Mouse (Mus musculus) olfactory bulb, adult 2 months (tissue): ENCODE results near the gene Ap4b1. TPM values are rescaled to one million over a fixed set of nuclear protein-coding genes. Genes with fewer than 3 reads are reported as not detected.

Experiments
- H3K27ac ChIP-seq: fragments of 200-500 bp; 2 replicates; pipeline ENCODE4 v1.5.1; 2012; ENCODE audit warnings: low read depth, low read length; ENCODE audit not compliant: insufficient read depth
- H3K4me1 ChIP-seq: fragments of 200-500 bp; 2 replicates; pipeline ENCODE4 v1.6.1; 2012; ENCODE audit warnings: low read length; ENCODE audit not compliant: control insufficient read depth, insufficient read depth
- H3K4me3 ChIP-seq: fragments of 200-500 bp; 2 replicates; pipeline ENCODE4 v1.5.1; 2012; ENCODE audit warnings: mild to moderate bottlenecking, low read depth, low read length, moderate library complexity; ENCODE audit not compliant: insufficient read depth
- CTCF ChIP-seq: fragments of 200-500 bp; IDR thresholded peaks from 2 replicates; pipeline ENCODE4 v1.5.1; 2012; ENCODE audit warnings: low read depth, mild to moderate bottlenecking, low read length, moderate library complexity; ENCODE audit not compliant: insufficient read depth
- POLR2A ChIP-seq: fragments of 200-500 bp; IDR thresholded peaks from 2 replicates; pipeline ENCODE4 v1.6.1; 2012; ENCODE audit warnings: mild to moderate bottlenecking, low read depth, low read length, moderate library complexity; ENCODE audit not compliant: insufficient read depth
- WGBS: fragments of 180-500 bp; shearing (Covaris S2); methylation state at CpG from one replicate; pipeline ENCODE4 v1.1.7; 2018; 5-methylcytosine and 5-hydroxymethylcytosine counted together
- polyA plus RNA-seq: library from polyadenylated mRNA; stranded (reverse); fragments of >200 nt; gene quantifications from 2 replicates; pipeline ENCODE4 v1.2.4, GENCODE M21; 2012; ENCODE audit warnings: low replicate concordance; ENCODE audit not compliant: missing spikeins, insufficient read depth, insufficient read length

Gene Ap4b1
- polyA plus RNA-seq, 1 experiment: not detected

DNA sequence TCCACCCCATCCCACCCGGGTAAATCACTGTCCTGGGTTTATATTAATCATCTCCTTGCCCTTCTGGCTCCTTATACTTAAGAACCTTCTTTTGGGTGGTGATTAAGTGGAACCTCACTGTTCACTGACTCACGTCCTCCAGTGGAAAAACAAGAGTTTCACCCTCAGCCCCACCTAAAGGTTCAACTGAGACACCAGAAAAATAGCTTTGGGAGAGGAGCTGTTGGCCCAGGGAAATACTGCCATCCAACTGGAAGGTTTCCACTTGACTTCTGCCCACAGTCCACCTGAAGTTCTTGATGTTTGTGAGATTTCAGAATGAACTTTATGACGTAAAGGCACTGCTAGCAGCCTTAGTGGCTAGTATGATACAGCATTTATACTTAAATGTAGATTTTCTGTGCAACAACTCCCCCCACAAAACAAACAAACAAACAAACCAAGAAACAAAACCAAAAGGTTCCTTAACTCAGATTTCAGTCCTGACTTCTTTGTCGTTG, 53.5 kb downstream of the Ap4b1 start:
- H3K4me3 ChIP-seq: no peak overlapping the region
- WGBS: 62% methylated on average over 4 of the region's 4 CpGs
- H3K4me1 ChIP-seq: no peaks in the 10 kb centered on the region
- TF ChIP-seq CTCF (no peak), POLR2A (no peak)
- H3K27ac ChIP-seq: no peak overlapping the region

DNA sequence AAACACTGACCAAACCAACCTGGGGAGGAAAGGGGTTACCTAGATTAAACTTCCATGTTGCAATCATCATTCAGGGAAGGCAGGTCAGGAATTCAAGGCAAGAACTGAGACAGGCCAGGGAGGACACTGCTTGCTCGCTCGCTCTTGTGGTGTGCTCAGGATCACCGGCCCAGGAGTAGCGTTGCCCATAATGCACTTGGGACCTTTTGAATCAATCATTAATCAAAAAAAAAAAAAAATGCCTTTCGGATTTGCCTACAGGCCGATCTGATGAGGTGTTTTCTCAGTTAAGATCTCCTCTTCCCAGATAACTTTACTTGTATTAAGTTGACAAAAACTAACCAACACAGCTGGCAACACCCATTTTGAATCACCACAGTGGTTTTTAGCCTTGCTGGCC, 54.9 kb downstream of the Ap4b1 start:
- no peaks in the 10 kb centered on the region for H3K4me1 ChIP-seq
- no peak overlapping the region for H3K4me3 ChIP-seq
- WGBS: 94% methylated on average over 6 of the region's 6 CpGs
- H3K27ac ChIP-seq: no peak overlapping the region
- TF ChIP-seq POLR2A: no peak
- TF ChIP-seq CTCF: no peak

DNA sequence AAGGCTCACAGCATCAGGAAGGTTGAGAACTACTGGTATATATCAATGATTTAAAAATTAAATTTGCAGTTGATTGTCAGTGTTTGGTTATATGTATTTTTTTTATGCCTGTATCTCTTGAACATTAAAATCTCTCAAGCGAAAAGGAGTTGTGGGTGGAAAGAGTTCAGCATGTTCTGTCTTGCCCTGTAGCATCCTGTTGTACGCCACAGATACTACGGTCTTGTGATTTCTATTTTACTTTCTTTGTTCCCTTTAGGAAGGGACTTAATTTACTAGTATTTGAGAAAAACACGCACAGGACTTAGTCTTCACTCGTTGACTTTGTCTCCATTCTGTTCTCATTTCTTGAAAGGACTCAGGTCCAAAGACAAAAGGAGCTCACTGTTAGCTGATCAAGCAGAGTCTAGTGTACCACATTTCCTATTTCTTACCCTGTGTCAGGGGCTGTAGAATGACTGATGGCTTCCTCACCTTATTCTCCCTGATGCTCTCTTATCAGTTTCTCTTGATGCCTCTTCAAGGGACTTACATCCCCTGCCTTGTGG, 58.2 kb downstream of the Ap4b1 start:
- Histone ChIP-seq H3K4me3 (no peak overlapping the region), H3K27ac (no peak overlapping the region), H3K4me1 (no peaks in the 10 kb centered on the region)
- 89% methylated on average over 5 of the region's 5 CpGs for WGBS
- TF ChIP-seq POLR2A: no peak
- no peak for TF ChIP-seq CTCF

DNA sequence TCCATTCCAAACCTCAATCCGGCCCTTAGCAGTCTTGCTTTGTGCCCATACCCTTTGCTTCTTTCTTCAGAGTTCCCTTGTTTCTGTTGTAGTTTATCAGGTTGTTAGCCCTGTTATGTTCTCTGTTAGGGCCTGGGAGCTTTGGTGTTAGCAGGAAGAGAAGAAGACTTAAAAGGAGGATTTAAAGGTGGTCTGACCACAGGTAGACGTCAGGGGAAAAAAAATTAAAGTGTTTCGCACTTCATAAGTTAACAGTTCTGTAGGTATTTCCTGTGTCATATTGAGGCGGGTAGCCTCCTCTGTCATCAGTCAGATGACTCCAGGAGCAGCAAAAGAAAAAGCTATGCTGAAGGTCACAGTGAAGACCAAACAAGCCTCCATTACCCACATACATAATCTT, 58.7 kb downstream of the Ap4b1 start:
- TF ChIP-seq CTCF (no peak), POLR2A (no peak)
- Histone ChIP-seq H3K27ac (no peak overlapping the region), H3K4me1 (no peaks in the 10 kb centered on the region), H3K4me3 (no peak overlapping the region)
- WGBS: 93% methylated on average over 4 of the region's 4 CpGs

Other genes with a start within 250 kb of the Ap4b1 start
- gene Syt6, start 234.3 kb upstream of the Ap4b1 start, polyA plus RNA-seq: 104 and 138 TPM in 2 replicates
- not detected in 2 replicates for gene Atg4a-ps, start 163.5 kb upstream of the Ap4b1 start, polyA plus RNA-seq
- gene Olfml3, start 71.5 kb upstream of the Ap4b1 start, polyA plus RNA-seq: not detected in 2 replicates
- not detected in 2 replicates for gene Gm10964, start 70.2 kb upstream of the Ap4b1 start, polyA plus RNA-seq
- gene Hipk1, start 18.0 kb upstream of the Ap4b1 start, polyA plus RNA-seq: 438 TPM in 1 of 2 replicates, not detected in the other
- gene Dclre1b, start 76 bp upstream of the Ap4b1 start, polyA plus RNA-seq: not detected in 2 replicates
- gene Gm43064, start 53 bp downstream of the Ap4b1 start, polyA plus RNA-seq: not detected in 2 replicates
- gene Bcl2l15, start 23.1 kb downstream of the Ap4b1 start, polyA plus RNA-seq: not detected in 2 replicates
- gene Ptpn22, start 50.3 kb downstream of the Ap4b1 start, polyA plus RNA-seq: not detected in 2 replicates
- gene Rsbn1, start 104.6 kb downstream of the Ap4b1 start, polyA plus RNA-seq: not detected in 2 replicates
- gene Phtf1, start 158.6 kb downstream of the Ap4b1 start, polyA plus RNA-seq: not detected in 2 replicates